Mouse (Mus musculus) lung, embryonic 16.5 days (tissue): Measurements from ENCODE around the gene Slc35g3. TPM values are rescaled to one million over a fixed set of nuclear protein-coding genes. Genes with fewer than 3 reads are reported as not detected.

ENCODE experiments used
- ATAC-seq: fragments of 200-750 bp; cut with Nextera tagmentation; 2 replicates; pipeline ENCODE4 v1.8.0; 2017; ENCODE audit warnings: low read depth, mild to moderate bottlenecking, moderate library complexity
- H3K27ac ChIP-seq: fragments of 300-500 bp; sonication (generic); 2 replicates; pipeline ENCODE4 v1.5.1; 2014; ENCODE audit warnings: mild to moderate bottlenecking, control low read depth, low read length
- H3K27me3 ChIP-seq: fragments of 300-500 bp; sonication (generic); 2 replicates; pipeline ENCODE4 v1.6.1; 2014; ENCODE audit warnings: low read depth, low read length, mixed read lengths; ENCODE audit not compliant: control insufficient read depth, insufficient read depth
- H3K36me3 ChIP-seq: fragments of 300-500 bp; sonication (generic); 2 replicates; pipeline ENCODE4 v1.6.1; 2014; ENCODE audit warnings: low read length; ENCODE audit not compliant: control insufficient read depth, insufficient read depth
- H3K4me1 ChIP-seq: fragments of 300-500 bp; sonication (generic); replicated peaks from 2 replicates; pipeline ENCODE4 v1.6.1; 2014; ENCODE audit warnings: low read length, mixed read lengths; ENCODE audit not compliant: control insufficient read depth, insufficient read depth
- H3K4me2 ChIP-seq: fragments of 300-500 bp; sonication (generic); 2 replicates; pipeline ENCODE4 v1.6.1; 2014; ENCODE audit warnings: low read depth, low read length, control low read depth
- H3K4me3 ChIP-seq: fragments of 300-500 bp; sonication (generic); 2 replicates; pipeline ENCODE4 v1.5.1; 2014; ENCODE audit warnings: mild to moderate bottlenecking, low read length, control low read depth
- H3K9ac ChIP-seq: fragments of 300-500 bp; sonication (generic); 2 replicates; pipeline ENCODE4 v1.6.1; 2014; ENCODE audit warnings: low read length, control low read depth
- H3K9me3 ChIP-seq: fragments of 300-500 bp; sonication (generic); 2 replicates; pipeline ENCODE4 v1.6.1; 2016; ENCODE audit warnings: low read length; ENCODE audit not compliant: control insufficient read depth
- WGBS: fragments of 180-500 bp; shearing (Covaris S2); extraction: QIAGEN DNeasy Blood & Tissue Kit; methylation state at CpG from one replicate; pipeline ENCODE4 v1.1.7; 2014; 5-methylcytosine and 5-hydroxymethylcytosine counted together
- polyA plus RNA-seq: library from polyadenylated mRNA; unstranded; fragments of >200 nt; fragmentation: Nextera tagmentation; extraction: Ambion mirVana; gene quantifications from 2 replicates; pipeline ENCODE4 v1.2.1, GENCODE M21; 2015

Gene Slc35g3
- polyA plus RNA-seq, 1 experiment from 2014 or later: 0.36 TPM

DNA sequence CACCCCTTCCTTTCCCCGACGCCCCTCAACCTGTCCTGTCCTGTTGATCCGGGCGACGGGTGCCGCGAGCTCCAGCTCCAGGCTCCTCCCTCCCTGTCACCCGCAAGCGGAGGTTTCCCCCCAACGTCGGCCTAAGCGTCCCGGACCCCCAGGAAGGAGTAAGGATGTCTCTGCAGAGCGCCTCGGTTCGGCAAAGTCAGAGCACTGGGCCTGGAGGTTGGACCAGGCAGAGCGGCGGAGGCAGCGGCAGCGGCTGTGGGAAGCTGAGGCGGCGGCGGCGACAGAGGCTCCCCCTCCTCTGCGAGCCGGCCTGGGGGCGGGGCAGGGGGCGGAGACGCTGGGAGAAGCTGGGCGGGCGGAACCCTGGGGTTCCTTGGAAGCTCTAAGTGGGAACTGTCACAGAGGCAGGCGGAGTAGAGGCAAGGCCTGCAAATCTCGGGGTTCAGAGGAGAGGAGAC lies 40.9 kb upstream of the Slc35g3 start:
- H3K4me1 ChIP-seq: peaks cover 49% of the 10 kb centered on the region

DNA sequence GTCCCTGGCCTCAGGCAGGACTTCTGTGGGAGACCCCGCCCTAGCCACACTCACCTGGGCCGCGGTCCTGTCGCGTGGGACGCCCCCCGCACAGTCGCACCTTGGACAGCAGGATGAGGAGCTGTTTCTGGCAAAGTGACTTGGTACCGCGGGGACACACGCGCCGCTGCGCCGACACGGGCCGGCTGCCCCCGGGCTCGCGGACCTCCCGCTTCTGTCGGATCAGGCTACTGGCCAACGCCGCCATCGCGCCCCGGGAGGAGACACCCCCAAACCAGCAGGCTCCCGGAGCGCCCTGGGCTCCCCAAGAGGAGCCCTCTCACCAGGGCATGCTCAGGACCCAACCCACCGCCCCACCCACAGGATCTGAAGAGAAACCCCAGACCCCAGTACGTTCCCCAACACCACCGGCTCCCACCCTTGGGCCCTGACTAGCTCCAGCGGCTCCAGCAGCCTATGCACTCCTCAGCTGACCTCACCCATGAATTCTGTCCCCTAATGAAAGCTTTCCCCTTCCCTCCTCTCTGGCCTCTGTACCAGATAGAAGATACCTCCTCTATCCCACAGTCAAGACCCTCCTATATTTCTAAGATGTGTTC lies 39.7 kb upstream of the Slc35g3 start, which contains the start of gene Fgf11:
Gene Fgf11 (minus strand): TSS at position 479 of the 599 bp plus-strand sequence.
- H3K4me1 ChIP-seq: peaks cover 49% of the 10 kb centered on the region
- ATAC-seq: no peak
- H3K36me3 ChIP-seq: no peaks in the 10 kb centered on the region
- H3K27me3 ChIP-seq: peaks cover 31% of the 10 kb centered on the region
- H3K27ac ChIP-seq: 0 out of 2 replicates have a peak within 1 kb of the TSS, but pooled peaks have one; percentile 33
- H3K9ac ChIP-seq: peak within 1 kb of the TSS; percentile 75
- H3K4me3 ChIP-seq: peak within 1 kb of the TSS; percentile 66
- WGBS: 1% methylated on average over 31 of the region's 33 CpGs
- peaks cover 2% of the 10 kb centered on the region; the same call in 1 of the 2 replicates for H3K9me3 ChIP-seq
- H3K4me2 ChIP-seq: peak within 1 kb of the TSS; percentile 98

More for the DNA sequence above, 40.9 kb upstream of the Slc35g3 start:
- H3K27me3 ChIP-seq: peaks cover 31% of the 10 kb centered on the region
- 0% methylated on average over 33 of the region's 33 CpGs for WGBS
- 0 out of 2 replicates have a peak overlapping the region, but pooled peaks have one; percentile 33 for H3K27ac ChIP-seq
- H3K36me3 ChIP-seq: no peaks in the 10 kb centered on the region
- peak overlapping the region; percentile 75 for H3K9ac ChIP-seq
- peaks cover 3% of the 10 kb centered on the region; the same call in 1 of the 2 replicates for H3K9me3 ChIP-seq
- peak; percentile 58 for ATAC-seq
- peak overlapping the region; percentile 66 for H3K4me3 ChIP-seq
- H3K4me2 ChIP-seq: peak overlapping the region; percentile 98

DNA sequence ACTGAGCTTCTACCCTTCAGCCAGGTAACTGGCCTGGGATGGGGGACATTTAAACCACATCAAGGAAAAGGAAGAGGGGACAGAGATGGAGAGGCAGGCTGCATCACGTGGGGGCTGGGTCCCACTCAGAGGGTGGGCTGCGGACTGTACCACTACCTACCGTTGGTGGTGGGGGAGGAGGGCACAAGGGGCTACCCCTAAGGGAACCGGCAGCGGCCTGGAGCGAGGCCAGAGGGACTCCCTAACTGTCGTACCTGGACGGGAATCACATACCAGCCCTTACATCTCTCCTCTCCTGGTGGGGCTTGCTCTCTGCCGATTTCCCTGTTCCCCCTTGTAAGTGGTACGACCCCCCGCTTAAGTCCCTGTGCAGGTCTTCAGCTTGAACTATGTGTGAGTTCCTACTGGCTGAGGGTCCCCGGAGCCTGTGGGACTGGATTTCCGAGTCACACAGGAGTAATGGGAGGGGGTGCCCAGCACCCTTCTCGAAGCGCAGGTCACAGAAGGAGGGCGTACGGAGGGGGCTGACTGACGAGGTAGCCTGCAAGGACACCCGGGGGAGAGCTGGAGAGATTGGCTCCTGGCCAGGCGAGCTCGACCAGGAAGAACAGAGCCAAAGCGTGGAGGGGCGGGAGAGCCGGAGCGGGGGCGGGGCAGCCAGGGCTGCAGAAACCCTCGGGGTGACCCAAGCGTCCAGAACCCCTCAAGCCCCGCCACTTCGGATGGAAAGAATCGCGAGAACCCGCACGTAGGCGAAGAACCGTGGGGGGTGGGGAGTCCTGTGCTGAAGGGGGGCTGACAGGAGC lies 38.8 kb upstream of the Slc35g3 start:
- Histone ChIP-seq H3K27me3 (peaks cover 27% of the 10 kb centered on the region), H3K4me1 (peaks cover 51% of the 10 kb centered on the region)

DNA sequence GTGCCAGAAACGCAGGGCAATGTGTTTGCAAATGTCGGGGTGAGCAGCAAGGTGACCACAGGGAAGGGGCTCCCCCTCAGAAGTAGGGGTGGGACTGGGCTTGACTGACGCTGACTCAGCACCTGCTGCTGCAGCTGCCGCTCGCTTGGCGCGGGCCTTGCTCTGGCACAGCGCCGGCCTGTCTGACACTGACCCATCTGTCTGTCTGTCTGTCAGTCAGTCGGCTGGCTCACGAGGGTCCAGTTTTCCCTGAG lies 38.3 kb upstream of the Slc35g3 start:
- Histone ChIP-seq H3K9ac (peak overlapping the region; percentile 62), H3K9me3 (no peaks in the 10 kb centered on the region), H3K4me2 (peak overlapping the region; percentile 98), H3K36me3 (no peaks in the 10 kb centered on the region), H3K27me3 (peaks cover 27% of the 10 kb centered on the region), H3K4me1 (peaks cover 50% of the 10 kb centered on the region), H3K4me3 (peak overlapping the region; percentile 52), H3K27ac (no peak overlapping the region)
- no peak for ATAC-seq
- 1% methylated on average over 11 of the region's 11 CpGs for WGBS

More for the DNA sequence above, 38.8 kb upstream of the Slc35g3 start:
- ATAC-seq: peak; percentile 31; the same call in 1 of the 2 replicates
- peak overlapping the region; percentile 62 for H3K9ac ChIP-seq
- H3K4me3 ChIP-seq: peak overlapping the region; percentile 52
- H3K36me3 ChIP-seq: no peaks in the 10 kb centered on the region
- peak overlapping the region; percentile 98 for H3K4me2 ChIP-seq
- WGBS: under 1% methylated on average over 36 of the region's 36 CpGs
- no peaks in the 10 kb centered on the region for H3K9me3 ChIP-seq
- no peak overlapping the region for H3K27ac ChIP-seq

DNA sequence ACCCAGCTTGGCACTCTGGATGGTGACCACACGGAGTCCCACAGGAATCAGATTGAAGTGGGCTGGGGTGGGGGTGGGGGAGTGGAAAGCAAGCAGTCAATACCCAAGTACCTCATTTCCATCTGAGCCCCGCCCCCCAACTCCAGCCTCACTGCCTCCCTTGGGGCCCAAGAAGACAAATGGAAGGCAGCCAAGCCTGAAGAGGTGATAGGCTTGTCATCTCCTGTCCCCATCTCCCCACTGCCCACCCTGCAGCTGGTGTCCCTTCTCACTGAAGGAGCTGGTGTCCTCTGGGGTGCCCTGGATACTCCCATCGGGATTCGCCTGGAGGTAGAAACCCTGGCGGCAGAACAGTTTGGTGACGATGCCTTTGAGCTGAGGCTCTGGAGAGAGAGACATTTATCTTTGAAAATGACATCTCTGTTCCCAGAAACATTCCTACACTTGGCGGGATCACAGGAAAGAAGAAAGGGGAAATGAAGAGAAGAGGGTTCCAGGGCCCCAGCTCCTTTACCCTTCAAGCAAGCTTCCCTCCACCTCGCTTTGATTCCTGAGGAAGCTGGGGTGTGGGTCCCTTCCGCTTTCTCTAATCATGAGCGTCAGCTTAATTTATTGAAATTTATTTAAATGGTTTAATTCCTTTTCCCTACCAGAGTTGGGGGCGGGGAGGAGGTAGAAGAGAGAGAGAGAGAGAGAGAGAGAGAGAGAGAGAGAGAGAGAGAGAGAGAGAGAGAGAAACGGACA lies 37.8 kb upstream of the Slc35g3 start:
- H3K27me3 ChIP-seq: peaks cover 22% of the 10 kb centered on the region
- peak overlapping the region; percentile 98 for H3K4me2 ChIP-seq
- H3K9ac ChIP-seq: no peak overlapping the region
- H3K9me3 ChIP-seq: no peaks in the 10 kb centered on the region
- no peaks in the 10 kb centered on the region for H3K36me3 ChIP-seq
- peaks cover 46% of the 10 kb centered on the region for H3K4me1 ChIP-seq
- no peak overlapping the region for H3K27ac ChIP-seq
- WGBS: 21% methylated on average over 12 of the region's 12 CpGs
- H3K4me3 ChIP-seq: no peak overlapping the region; the same call in 1 of the 2 replicates
- ATAC-seq: no peak

DNA sequence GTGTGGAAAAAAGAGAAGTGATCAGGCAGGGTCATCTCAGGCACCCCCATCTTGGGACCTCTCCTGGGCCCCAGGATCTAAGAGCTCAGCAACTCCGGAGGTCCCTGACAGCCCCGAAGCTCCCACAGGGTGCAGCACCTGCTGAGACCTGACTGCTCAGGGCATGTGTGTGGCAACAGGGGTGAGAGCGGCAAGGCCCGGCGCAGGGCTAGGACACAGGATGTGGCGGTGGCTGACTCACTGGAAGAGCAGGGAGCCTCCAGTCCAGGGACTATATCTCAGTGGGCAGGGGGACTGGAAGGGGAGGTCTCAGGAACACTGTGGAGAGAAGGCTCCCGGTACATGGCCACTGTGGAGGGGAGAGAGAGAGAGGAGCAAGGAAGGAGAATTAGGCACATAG lies 36.2 kb upstream of the Slc35g3 start:
- peaks cover 12% of the 10 kb centered on the region; the same call in 1 of the 2 replicates for H3K27me3 ChIP-seq
- no peak overlapping the region for H3K4me2 ChIP-seq
- no peak for ATAC-seq
- no peak overlapping the region for H3K4me3 ChIP-seq
- peaks cover 31% of the 10 kb centered on the region for H3K4me1 ChIP-seq
- H3K9ac ChIP-seq: no peak overlapping the region
- 76% methylated on average over 7 of the region's 7 CpGs for WGBS
- H3K9me3 ChIP-seq: no peaks in the 10 kb centered on the region
- H3K27ac ChIP-seq: no peak overlapping the region
- no peaks in the 10 kb centered on the region for H3K36me3 ChIP-seq

DNA sequence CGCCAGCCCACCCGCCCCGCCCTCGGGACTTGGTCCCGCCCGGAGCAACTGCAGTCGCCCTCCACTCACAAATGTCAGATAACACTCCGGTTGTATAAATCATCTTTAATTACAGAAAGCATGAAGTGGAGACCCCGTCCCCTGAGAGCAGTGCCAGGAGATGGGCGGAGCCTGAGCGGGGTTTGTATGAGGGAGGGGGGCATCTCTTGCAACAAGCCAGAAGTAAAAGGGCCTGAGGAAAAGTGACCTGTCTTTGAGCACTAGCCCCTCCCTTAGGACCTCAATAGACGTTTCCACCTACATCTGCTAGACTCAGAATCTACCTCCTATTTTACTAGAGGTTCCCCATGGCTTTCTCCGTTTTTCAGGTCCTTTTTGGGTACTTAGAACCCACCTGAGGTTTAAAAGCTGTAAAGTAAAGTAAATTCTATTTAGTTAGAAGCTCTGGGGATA lies 34.2 kb upstream of the Slc35g3 start:
- H3K27me3 ChIP-seq: peaks cover 2% of the 10 kb centered on the region; the same call in 1 of the 2 replicates
- peak overlapping the region; percentile 62 for H3K4me3 ChIP-seq
- no peak; the same call in 1 of the 2 replicates for ATAC-seq
- peak overlapping the region; percentile 97 for H3K4me2 ChIP-seq
- H3K27ac ChIP-seq: no peak overlapping the region; the same call in 1 of the 2 replicates
- WGBS: 1% methylated on average over 13 of the region's 13 CpGs
- no peaks in the 10 kb centered on the region for H3K9me3 ChIP-seq
- no peaks in the 10 kb centered on the region for H3K36me3 ChIP-seq
- peaks cover 20% of the 10 kb centered on the region for H3K4me1 ChIP-seq
- H3K9ac ChIP-seq: peak overlapping the region; percentile 67

DNA sequence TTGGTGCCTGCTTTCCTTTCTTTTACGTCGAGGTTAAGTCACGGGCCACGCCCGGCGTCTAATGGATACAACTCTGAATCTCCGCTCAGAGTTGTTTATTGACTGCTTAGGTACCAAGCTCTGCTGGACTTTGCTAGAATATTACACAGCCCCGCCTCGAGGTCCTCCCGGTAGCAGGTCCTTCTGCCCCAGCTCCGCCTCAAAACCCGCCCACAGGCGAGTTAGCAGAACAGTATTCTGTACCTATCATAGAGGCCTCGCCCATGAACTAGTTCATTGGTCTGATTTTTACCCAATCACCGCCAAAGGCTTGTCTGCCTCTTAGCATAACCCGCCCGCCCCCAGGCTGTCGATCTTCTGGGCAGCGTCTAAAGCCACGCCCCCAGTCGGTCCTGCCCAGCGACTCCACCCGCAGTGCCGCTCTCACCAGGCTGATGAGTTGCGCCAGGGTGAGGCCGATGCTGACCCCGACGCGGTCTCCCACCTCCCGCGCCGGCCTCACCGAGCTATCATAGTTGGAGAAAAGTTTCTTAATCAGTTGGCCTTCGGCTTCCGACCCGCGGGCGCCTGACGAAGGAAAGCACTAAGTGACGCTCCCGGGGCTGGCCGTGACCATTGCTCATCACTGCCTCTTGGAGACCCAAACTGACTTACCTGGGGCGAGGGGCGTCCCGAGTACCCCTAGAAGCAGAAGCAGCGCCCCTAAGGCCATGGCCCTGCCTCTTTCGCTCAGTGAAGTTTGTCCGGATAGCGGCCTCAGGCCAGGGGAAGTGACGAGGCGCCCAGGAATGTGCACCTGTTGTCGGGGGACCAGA lies 33.6 kb upstream of the Slc35g3 start, which contains the start of gene Chrnb1:
Gene Chrnb1 (minus strand): TSS at position 776 of the 815 bp plus-strand sequence.
- ATAC-seq: peak; percentile 97
- 2% methylated on average over 52 of the region's 52 CpGs for WGBS
- H3K4me1 ChIP-seq: peaks cover 14% of the 10 kb centered on the region
- H3K36me3 ChIP-seq: no peaks in the 10 kb centered on the region
- H3K27ac ChIP-seq: peak within 1 kb of the TSS; percentile 51; the same call in 1 of the 2 replicates
- H3K4me3 ChIP-seq: peak within 1 kb of the TSS; percentile 62
- H3K9me3 ChIP-seq: no peaks in the 10 kb centered on the region
- peak within 1 kb of the TSS; percentile 67 for H3K9ac ChIP-seq
- peaks cover 2% of the 10 kb centered on the region; the same call in 1 of the 2 replicates for H3K27me3 ChIP-seq
- H3K4me2 ChIP-seq: peak within 1 kb of the TSS; percentile 97
